Mouse (Mus musculus) gastrocnemius, adult 8-10 months (tissue): Measurements from ENCODE around the gene Gm44511. TPM values are rescaled to one million over a fixed set of nuclear protein-coding genes. Genes with fewer than 3 reads are reported as not detected.
A peak's percentile ranks its signal among the peaks of the same experiment; 100 is the strongest.

Experiments used
- DNase-seq, 2 experiments: peaks; one replicate each; pipeline ENCODE4 v3.0.0; 2022; ENCODE audit warnings: low spot score in 2 of 2
- total RNA-seq, 4 experiments: library from RNA; stranded (reverse); gene quantifications; 2 replicates each; pipeline ENCODE4 v1.2.4; 2022

Gene Gm44511
- total RNA-seq, result under 1 TPM in 1 of 4 experiments, not detected in 3; 0.61 TPM

- no peak for DNase-seq
Observed at GRCm38 (mm10) chr6:128826132-128826531, at the start of gene Gm44511, which contains the start of gene Klrb1b. TSS of gene Gm44511 (minus strand) at chr6:128826315. TSS of gene Klrb1b (minus strand) at chr6:128826331.

DNA sequence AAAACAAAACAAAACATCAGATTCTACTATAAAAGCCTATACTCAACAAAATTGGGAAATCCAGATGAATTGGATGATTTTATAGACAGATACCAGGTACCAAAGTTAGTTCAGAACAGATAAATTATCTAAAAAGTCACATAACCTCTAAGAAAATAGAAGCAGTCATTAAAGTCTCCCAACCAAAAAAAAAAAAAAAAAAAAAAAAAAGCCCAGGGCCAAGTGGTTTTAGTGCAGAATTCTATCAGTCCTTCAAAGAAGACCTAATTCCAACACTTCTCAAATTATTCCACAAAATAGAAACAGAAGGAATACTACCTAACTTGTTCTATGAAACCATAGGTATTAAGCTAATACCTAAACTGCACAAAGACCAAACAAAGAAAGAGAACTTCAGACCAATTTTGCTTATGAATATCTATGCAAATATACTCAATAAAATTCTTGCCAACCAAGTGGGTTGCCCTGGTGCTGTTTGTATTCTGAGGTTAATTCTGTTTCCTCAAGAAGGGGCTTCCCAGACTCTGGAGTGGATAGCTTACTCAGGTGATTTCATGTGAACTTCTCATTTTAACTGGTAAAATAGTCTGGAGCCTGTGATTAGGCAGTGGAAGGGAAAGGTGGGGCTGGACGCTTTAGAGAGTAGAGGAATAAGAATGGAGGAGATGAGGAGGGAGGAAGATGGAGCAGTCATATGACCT is 45.9 kb upstream of the Gm44511 start:
- no peak for DNase-seq

DNA sequence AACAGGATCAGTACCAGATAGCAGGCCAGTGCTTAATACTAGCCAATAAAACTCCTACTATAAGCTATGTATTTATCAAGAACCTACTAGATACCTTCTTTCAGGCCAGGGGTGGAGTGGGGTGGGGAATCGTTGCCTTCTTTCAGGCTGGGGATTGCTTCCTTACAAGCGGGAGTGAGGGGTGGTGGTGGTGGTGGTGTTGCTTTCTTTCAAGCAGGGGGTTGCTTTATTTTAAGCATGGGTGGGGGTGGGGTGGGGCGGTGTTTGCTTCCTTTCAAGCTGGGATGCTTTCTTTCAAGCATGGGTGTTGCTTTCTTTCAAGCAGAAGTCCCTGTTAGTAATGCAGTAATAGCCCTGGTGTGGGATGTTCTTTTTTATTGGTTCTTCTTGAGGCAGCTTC is 42.7 kb upstream of the Gm44511 start:
- DNase-seq, result no peak

- DNase-seq, result no peak
Observed at GRCm38 (mm10) chr6:128857976-128858375, 31.9 kb upstream of the Gm44511 start.

DNA sequence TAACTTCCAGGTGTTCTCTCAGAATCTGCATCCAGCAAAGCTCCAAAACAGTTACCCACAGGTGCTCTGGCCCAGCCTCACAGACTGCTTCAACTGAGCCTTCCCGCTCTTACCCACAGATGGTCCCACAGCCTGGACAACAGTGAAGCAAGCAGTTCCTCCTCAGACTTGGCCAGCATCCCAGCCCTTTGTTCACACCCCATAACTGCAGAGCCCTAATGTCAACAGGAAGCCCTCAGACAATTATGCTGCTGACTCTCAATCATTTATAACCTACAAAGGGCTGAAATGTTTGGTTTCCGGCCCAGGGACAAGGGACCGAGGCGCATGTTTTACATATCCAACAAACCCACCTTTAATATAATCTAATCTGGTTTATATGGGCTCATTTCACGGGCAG is 30.1 kb upstream of the Gm44511 start:
- peak in 1 of 2 experiments; percentile 47 for DNase-seq

DNA sequence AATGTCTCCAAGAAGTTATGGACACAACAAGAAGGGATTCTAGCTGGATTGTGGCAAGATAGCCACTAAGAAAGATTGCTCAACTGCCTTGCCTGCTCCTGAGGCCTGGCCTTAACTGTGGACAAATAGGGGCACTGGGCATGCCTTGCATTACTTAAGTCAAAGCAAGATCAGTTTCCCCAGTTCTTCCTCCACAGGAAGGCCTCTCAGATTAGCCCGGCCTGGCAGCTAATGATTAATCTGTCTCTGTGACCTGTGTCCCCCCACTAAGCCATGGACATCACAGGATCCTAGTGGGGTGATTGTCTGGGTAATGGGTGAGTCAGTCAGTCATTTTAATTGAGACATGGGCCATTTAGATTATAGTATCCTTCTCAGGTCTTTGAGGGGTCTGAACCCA is 29.4 kb upstream of the Gm44511 start:
- no peak for DNase-seq

- DNase-seq, result no peak
Observed at GRCm38 (mm10) chr6:128854895-128855294, 28.8 kb upstream of the Gm44511 start.

GRCm38 (mm10) chr6:128854024-128854820 is 28.1 kb upstream of the Gm44511 start:
- DNase-seq, result peak in 1 of 2 experiments; percentile 17

GRCm38 (mm10) chr6:128852766-128853165 is 26.7 kb upstream of the Gm44511 start:
- DNase-seq, result no peak

- DNase-seq, result no peak
Observed at GRCm38 (mm10) chr6:128851151-128851550, 25.0 kb upstream of the Gm44511 start.

GRCm38 (mm10) chr6:128850671-128851070 is 24.6 kb upstream of the Gm44511 start:
- no peak for DNase-seq

- DNase-seq, result peak in 1 of 2 experiments; percentile 20
Observed at GRCm38 (mm10) chr6:128849902-128850301, 23.8 kb upstream of the Gm44511 start.

- DNase-seq, result no peak
Observed at GRCm38 (mm10) chr6:128847401-128847800, 21.3 kb upstream of the Gm44511 start.

- DNase-seq, result no peak
Observed at GRCm38 (mm10) chr6:128845998-128846542, 20.0 kb upstream of the Gm44511 start.

GRCm38 (mm10) chr6:128845319-128845979 is 19.3 kb upstream of the Gm44511 start:
- DNase-seq, result peak; percentile 86 to 87

DNA sequence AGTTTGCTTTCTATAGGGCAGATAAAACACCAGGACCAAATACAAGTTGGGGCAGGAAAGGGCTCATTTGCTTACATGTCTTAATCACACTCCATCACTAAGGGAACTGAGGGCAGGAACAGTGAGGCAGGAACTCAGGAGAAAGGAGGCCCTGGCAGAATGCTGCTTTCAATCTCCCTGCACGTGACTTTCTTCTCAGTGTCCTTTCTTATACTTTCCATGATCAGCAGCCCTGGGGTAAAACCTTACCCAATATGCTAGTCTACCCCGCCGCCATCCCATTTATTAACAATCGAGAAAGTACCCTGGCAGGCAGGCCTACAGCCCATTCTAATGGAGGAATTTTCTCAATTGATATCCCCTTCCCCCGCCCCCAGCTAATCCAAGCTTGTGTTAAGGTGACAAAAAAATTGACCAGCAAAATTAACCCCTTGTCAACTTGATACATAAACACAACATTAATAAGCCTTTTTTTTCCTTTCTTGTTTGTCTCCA is 18.5 kb upstream of the Gm44511 start:
- no peak for DNase-seq

- no peak for DNase-seq
Observed at GRCm38 (mm10) chr6:128844131-128844530, 18.0 kb upstream of the Gm44511 start.

GRCm38 (mm10) chr6:128843479-128843992 is 17.4 kb upstream of the Gm44511 start:
- peak; percentile 47 for DNase-seq

- DNase-seq, result peak; percentile 82 to 87
Observed at GRCm38 (mm10) chr6:128842945-128843478, 16.9 kb upstream of the Gm44511 start.

DNA sequence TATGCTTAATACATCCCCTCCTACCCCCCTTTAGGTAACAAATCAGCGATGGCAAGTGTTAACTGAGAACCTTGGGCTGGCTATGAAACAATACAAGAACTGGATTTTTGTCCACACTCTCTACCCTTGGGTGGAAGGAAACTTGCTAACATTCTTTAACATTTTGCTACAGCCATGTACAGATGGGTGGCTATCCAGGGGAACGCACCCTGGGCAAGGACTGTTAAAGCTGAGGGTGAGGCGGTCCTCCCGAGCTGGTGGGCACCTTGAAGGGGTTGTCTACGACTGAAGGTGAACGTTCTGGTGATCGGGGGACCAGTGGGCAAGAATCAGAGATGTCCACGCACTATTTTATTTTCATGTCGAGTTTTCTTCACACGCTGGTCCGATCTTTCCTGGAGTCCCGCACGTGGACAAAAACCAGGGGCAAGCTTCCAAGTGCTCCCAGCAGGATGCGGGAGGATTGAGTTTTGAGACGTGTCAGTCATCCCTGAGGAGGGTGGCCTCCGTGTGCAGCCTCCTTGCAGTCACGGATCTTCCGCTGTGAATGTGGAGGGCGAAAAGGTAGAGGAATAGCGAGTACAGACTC is 16.3 kb upstream of the Gm44511 start:
- DNase-seq, result no peak
